Comparison of ENCODE assay signal across 20 mouse cellular contexts in genomic region chr16:36074772-36075171, GRCm38 (mm10). TPM values are rescaled to one million over a fixed set of nuclear protein-coding genes. Genes with fewer than 3 reads are reported as not detected.
"Had no signal": no experiment of that assay in that cellular context is flagged by ENCODE, and none has a peak within 500 bp of the region (broad histone marks: within the 10 kb centered on the region; RNA-seq: fewer than 3 reads in every experiment).

No protein-coding gene starts in this region.

- DNase-seq: liver, postnatal 0 days; lung, adult 2 months; lung, postnatal 14 days; lung, postnatal 36 days; right cerebral cortex, postnatal 14 days; spleen, adult 18-20 months; thymus, adult 2 months; thymus, postnatal 25 days had no signal

- H3K27me3 ChIP-seq: liver, embryonic 15.5 days; lung, embryonic 15.5 days; megakaryocyte, embryonic 14.5 days; midbrain, embryonic 13.5 days; midbrain, embryonic 15.5 days; neural tube, embryonic 12.5 days had no signal

- H3K4me3 ChIP-seq: liver, embryonic 15.5 days; lung, embryonic 15.5 days; megakaryocyte, embryonic 14.5 days; midbrain, embryonic 13.5 days; midbrain, embryonic 15.5 days; neural tube, embryonic 12.5 days had no signal

- H3K27ac ChIP-seq: liver, embryonic 15.5 days; lung, embryonic 15.5 days; macrophage; midbrain, embryonic 13.5 days; midbrain, embryonic 15.5 days; neural tube, embryonic 12.5 days had no signal

- H3K4me2 ChIP-seq: liver, embryonic 15.5 days; lung, embryonic 15.5 days; midbrain, embryonic 11.5 days; midbrain, embryonic 13.5 days; midbrain, embryonic 15.5 days; neural tube, embryonic 12.5 days had no signal

- H3K36me3 ChIP-seq: liver, embryonic 15.5 days; lung, embryonic 15.5 days; midbrain, embryonic 13.5 days; midbrain, embryonic 15.5 days; neural tube, embryonic 12.5 days had no signal

- H3K9ac ChIP-seq: liver, embryonic 15.5 days; liver, postnatal 0 days; lung, embryonic 15.5 days; midbrain, embryonic 13.5 days; midbrain, embryonic 15.5 days; neural tube, embryonic 12.5 days had no signal

- ATAC-seq: liver, postnatal 0 days; lung, postnatal 0 days; midbrain, embryonic 13.5 days; midbrain, embryonic 15.5 days had no signal

- H3K9me3 ChIP-seq: liver, embryonic 15.5 days; lung, embryonic 15.5 days; megakaryocyte, embryonic 14.5 days; midbrain, embryonic 13.5 days; midbrain, embryonic 15.5 days; neural tube, embryonic 12.5 days had no signal

RNA-seq across cellular contexts. Expression of gene Csta1, which starts 56.3 kb away (rescaled TPM):
- total RNA-seq: monocyte, adult 5-6 weeks had no signal
- polyA plus RNA-seq: liver, embryonic 15.5 days; liver, postnatal 0 days; macrophage; midbrain, embryonic 13.5 days; midbrain, embryonic 15.5 days; midbrain, postnatal 0 days; testis, adult 2 months; thymus, adult 2 months had no signal
